Mouse (Mus musculus) spleen, postnatal 10 days (tissue): ENCODE data around the gene Prr7.

ENCODE experiments used
- DNase-seq, 2 experiments: peaks; one replicate each; pipeline ENCODE4 v3.0.0; 2021 to 2022; ENCODE audit warnings: low spot score in 2 of 2

The Prr7 gene

GRCm38 (mm10) chr13:55476256-55476655, 12.2 kb downstream of the Prr7 start:
- DNase-seq, result no peak

GRCm38 (mm10) chr13:55477492-55477891, 13.4 kb downstream of the Prr7 start:
- DNase-seq, result no peak

- peak in 1 of 2 experiments; percentile 53 for DNase-seq
These were observed 14.0 kb downstream of the Prr7 start for GRCm38 (mm10) chr13:55478036-55478435.

- no peak for DNase-seq
These were observed 14.9 kb downstream of the Prr7 start for GRCm38 (mm10) chr13:55479008-55479407.

- no peak for DNase-seq
These were observed 15.9 kb downstream of the Prr7 start for GRCm38 (mm10) chr13:55479929-55480328.

GRCm38 (mm10) chr13:55482542-55482941, 18.5 kb downstream of the Prr7 start:
- DNase-seq, result no peak

GRCm38 (mm10) chr13:55483071-55483470, 19.0 kb downstream of the Prr7 start:
- DNase-seq, result no peak

- DNase-seq, result no peak
These were observed 19.5 kb downstream of the Prr7 start for GRCm38 (mm10) chr13:55483593-55483992.

- DNase-seq, result no peak
These were observed 20.5 kb downstream of the Prr7 start for GRCm38 (mm10) chr13:55484520-55485088.

- no peak for DNase-seq
These were observed 22.1 kb downstream of the Prr7 start for GRCm38 (mm10) chr13:55486029-55486794.

GRCm38 (mm10) chr13:55486916-55487577, 23.0 kb downstream of the Prr7 start:
- no peak for DNase-seq

GRCm38 (mm10) chr13:55487578-55488498, 23.8 kb downstream of the Prr7 start, which contains the start of gene Dbn1:
TSS of gene Dbn1 (minus strand) at chr13:55488111.
- DNase-seq, result no peak

GRCm38 (mm10) chr13:55494257-55494656, 30.2 kb downstream of the Prr7 start:
- DNase-seq, result no peak

GRCm38 (mm10) chr13:55494883-55495621, 31.0 kb downstream of the Prr7 start:
- DNase-seq, result no peak

GRCm38 (mm10) chr13:55495702-55496101, 31.6 kb downstream of the Prr7 start:
- DNase-seq, result no peak

- no peak for DNase-seq
These were observed 32.6 kb downstream of the Prr7 start for GRCm38 (mm10) chr13:55496661-55497060.

- no peak for DNase-seq
These were observed 34.8 kb downstream of the Prr7 start for GRCm38 (mm10) chr13:55498906-55499305.

GRCm38 (mm10) chr13:55500575-55500974, 36.5 kb downstream of the Prr7 start:
- no peak for DNase-seq

GRCm38 (mm10) chr13:55502405-55502804, 38.3 kb downstream of the Prr7 start:
- no peak for DNase-seq

- DNase-seq, result no peak
These were observed 40.3 kb downstream of the Prr7 start for GRCm38 (mm10) chr13:55504390-55504789.

GRCm38 (mm10) chr13:55505810-55506209, 41.7 kb downstream of the Prr7 start:
- no peak for DNase-seq
